ENCODE assay signal across 17 mouse cellular contexts in the genomic region with DNA sequence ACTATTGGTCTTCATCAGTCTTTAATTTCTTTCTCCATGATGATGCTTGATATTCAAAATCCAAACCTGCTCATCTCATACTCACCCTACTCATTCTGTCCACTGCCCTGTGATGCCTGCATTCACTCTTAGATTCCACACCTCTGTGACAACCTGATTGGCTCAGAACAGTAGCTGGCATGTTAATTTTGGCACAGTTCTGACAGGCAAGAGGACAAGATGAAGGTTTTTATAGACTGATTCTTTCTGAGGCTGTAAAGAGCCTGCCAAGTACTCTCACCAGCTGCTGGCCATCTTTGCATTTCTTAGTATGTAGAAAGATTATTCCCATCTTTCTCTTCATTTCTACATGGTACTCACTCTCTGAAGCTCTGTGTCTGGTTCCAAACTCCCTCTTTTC.
"Had no signal": no experiment of that assay in that cellular context is flagged by ENCODE, and none has a peak within 500 bp of the region (broad histone marks: within the 10 kb centered on the region; RNA-seq: fewer than 3 reads in every experiment).

No protein-coding gene starts in this region.

- H3K4me2 ChIP-seq: lung, embryonic 15.5 days; midbrain, embryonic 11.5 days; midbrain, embryonic 13.5 days; midbrain, embryonic 15.5 days; neural tube, embryonic 12.5 days; stomach, embryonic 15.5 days had no signal

- DNase-seq: lung, adult 2 months; lung, postnatal 14 days; lung, postnatal 36 days; right cerebral cortex, postnatal 25 days; thymus, adult 2 months; thymus, postnatal 25 days; thymus, postnatal 4 days had no signal

- H3K4me1 ChIP-seq: lung, embryonic 15.5 days; megakaryocyte, embryonic 14.5 days; midbrain, embryonic 15.5 days; neural tube, embryonic 12.5 days; stomach, embryonic 15.5 days had no signal

- H3K9ac ChIP-seq: lung, embryonic 15.5 days; midbrain, embryonic 13.5 days; midbrain, embryonic 15.5 days; neural tube, embryonic 12.5 days; stomach, embryonic 15.5 days had no signal

- H3K4me3 ChIP-seq: lung, embryonic 15.5 days; megakaryocyte, embryonic 14.5 days; midbrain, embryonic 13.5 days; midbrain, embryonic 15.5 days; neural tube, embryonic 12.5 days; stomach, embryonic 15.5 days had no signal

- H3K27ac ChIP-seq: lung, embryonic 15.5 days; macrophage; midbrain, embryonic 13.5 days; midbrain, embryonic 15.5 days; neural tube, embryonic 12.5 days; stomach, embryonic 15.5 days; stomach, postnatal 0 days had no signal

- H3K36me3 ChIP-seq: lung, embryonic 15.5 days; midbrain, embryonic 13.5 days; midbrain, embryonic 15.5 days; neural tube, embryonic 12.5 days; stomach, embryonic 15.5 days had no signal

- H3K9me3 ChIP-seq: lung, embryonic 15.5 days; megakaryocyte, embryonic 14.5 days; midbrain, embryonic 13.5 days; midbrain, embryonic 15.5 days; neural tube, embryonic 12.5 days; stomach, embryonic 15.5 days had no signal

- ATAC-seq: lung, postnatal 0 days; midbrain, embryonic 13.5 days; midbrain, embryonic 15.5 days had no signal

- H3K27me3 ChIP-seq: lung, embryonic 15.5 days; megakaryocyte, embryonic 14.5 days; midbrain, embryonic 13.5 days; midbrain, embryonic 15.5 days; neural tube, embryonic 12.5 days; stomach, embryonic 15.5 days had no signal
